Mouse (Mus musculus) lung, postnatal 36 days (tissue): ENCODE measurements around the gene Insig1.
A peak's percentile ranks its signal among the peaks of the same experiment; 100 is the strongest.

ENCODE experiments used
- DNase-seq: peaks from one replicate; pipeline ENCODE4 v3.0.0; 2022; ENCODE audit warnings: mixed read lengths

Insig1 gene

DNA sequence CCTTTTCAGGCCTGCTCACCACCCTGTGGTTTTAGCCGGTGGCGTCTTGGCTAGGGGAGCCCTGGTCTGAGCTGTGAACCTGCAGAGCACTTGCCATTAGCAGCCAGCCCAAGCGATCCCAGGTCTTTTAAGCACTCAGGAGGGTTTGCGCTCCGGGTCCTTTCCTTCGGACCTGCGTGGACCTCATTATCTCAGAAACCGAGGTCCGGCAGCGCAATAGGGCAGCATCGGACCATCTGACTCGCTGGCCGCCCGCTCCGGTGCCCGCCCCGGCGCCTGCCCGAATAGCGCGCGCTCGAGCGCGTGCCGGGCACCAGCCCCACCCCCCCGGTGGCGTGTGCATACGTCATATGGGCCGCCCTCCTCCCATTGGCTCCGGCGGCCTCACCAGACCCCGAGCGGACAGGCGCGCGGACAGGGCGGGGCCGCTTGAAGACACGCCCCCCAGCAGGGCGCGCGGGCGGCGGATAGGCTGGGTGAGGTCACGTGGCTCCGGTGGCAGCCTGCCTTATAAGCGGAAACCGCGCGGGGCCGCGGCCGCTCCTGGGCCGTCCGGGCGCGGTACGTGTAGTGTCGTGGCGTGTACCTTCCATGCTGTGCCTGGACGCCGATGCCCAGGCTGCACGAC, at the start of gene Insig1:
Gene Insig1 (plus strand): TSS at position 536 of the 628 bp plus-strand sequence.
- peak; percentile 98 for DNase-seq

- no peak for DNase-seq
Measured at GRCm38 (mm10) chr5:28023452-28023851, 47.7 kb upstream of the Insig1 start.

- DNase-seq = no peak
Measured at GRCm38 (mm10) chr5:28031577-28032236, 39.5 kb upstream of the Insig1 start.

GRCm38 (mm10) chr5:28032866-28033265, 38.3 kb upstream of the Insig1 start:
- no peak for DNase-seq

DNA sequence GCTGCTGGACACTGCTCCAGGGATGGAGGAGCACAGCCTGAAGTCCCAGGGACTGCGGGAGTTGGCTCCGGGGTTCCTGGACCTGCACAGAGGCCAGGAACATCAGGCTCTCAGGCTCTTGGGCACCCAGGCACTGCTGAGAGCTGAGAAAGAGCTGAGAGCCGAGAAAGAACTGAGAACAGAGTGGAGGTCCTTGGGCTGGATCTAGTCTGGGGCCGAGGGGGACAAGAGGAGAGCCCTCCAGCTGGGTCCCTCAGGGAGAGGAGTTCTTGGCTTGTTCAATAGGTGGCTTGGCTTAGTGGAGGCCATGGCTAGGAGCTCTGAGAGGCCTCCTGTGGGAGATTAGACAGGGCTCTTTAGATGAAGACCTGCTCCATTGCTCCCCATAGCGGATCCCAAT, 37.9 kb upstream of the Insig1 start:
- DNase-seq = no peak

GRCm38 (mm10) chr5:28033826-28034225, 37.3 kb upstream of the Insig1 start:
- no peak for DNase-seq

- DNase-seq = no peak
Measured at GRCm38 (mm10) chr5:28036011-28036410, 35.2 kb upstream of the Insig1 start.

GRCm38 (mm10) chr5:28036518-28036917, 34.6 kb upstream of the Insig1 start:
- no peak for DNase-seq

DNA sequence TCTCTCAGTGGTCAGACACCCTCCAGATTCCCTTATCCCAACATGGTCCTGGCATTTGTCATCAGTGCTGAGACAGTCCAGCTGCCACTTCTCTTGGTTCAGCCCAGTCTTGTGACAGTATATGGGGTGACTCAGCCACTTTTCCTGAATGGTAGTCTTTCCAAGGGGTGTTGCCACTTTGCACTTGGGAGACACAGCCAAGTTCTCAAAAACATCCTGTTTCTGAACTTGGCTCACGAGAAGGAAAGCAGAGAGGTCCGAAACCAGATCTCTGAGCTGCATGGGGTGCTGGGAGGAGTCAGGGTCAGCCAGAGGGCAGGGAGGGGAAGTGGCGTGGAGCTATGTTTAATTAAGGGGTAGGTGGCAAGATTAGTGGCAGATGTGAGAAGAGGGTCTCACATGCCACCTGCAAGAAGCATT, 34.0 kb upstream of the Insig1 start:
- peak; percentile 91 for DNase-seq

DNA sequence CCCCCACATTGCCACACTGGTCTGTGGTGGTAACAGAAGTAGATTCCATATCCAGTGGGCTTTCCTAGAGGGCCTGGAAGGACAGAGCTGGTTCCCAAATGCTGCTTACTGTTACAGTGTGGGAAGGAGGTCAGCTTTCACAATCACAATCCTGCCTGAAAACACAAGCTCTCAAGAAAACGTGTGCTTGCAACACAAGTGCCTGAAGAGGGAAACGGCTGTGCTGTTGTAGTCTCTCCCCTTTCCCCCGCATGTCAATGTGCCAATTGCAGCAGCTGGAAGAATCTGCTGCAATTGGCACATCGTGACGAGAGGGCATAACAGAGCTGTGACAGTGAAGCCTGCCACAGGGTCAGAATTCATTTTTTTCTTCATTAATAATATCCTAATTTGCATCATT, 33.5 kb upstream of the Insig1 start:
- peak; percentile 88 for DNase-seq

DNA sequence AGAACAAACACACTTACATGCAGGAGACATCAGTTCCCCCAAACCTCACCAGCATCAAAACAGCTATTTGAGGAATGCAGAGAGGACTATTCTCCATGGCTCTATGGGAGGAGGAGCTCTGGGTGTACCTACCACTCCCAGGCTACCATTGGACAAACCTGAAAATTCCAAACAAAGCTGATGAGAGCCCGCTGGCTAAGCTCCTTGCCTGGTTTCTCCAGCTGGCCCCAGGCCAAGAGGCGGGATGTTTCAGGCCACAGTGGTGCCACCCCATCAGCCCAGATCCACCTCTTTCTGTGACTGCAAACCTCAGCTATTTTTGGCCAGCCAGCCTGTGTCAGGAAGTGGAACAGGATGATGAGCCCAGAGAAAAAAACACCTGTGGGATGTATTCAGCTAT, 33.0 kb upstream of the Insig1 start:
- DNase-seq = peak; percentile 94

DNA sequence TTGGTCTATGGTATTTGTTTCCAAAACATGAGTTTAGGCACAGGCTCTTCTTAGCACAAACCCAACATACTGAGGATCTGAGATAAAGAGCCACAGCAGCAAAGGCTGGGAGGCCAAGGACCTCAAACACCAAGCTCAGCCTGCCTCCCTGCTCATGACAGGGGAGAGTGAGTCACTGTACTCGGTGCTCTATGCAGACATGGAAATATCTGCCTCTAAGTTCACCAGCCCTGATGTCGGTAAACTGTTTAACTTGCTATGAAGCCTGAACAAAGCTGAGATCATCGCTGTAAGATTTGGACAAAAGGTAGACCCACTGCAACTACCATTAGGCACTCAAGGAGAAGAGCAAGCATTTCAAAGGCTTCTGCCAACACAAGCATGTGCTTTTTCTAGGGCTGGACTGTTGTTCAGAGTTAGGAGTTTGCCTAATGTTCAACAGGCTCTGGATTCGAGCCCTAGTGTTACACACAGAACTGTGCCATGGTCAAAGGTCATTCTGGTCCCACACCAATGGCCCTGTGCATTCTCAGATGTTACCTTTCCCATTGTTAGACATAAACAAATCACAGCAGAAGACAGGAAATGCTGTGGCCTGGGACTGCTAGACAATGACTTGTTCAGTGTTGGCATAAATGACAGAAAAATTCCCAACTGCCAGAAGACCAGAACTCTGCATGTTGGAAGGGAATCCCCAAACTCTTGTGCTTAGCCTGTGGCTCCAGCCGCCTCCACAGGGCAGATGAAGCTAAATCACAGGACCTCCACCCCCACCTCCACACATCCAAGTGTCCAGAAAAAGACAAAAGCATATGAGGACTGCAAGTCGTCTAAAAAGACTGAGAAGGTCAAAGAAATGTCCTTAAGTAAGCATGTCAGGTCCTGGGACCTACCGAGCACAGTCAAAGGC, 31.2 kb upstream of the Insig1 start:
- DNase-seq = peak; percentile 20

GRCm38 (mm10) chr5:28040726-28041125, 30.4 kb upstream of the Insig1 start:
- peak; percentile 14 for DNase-seq

DNA sequence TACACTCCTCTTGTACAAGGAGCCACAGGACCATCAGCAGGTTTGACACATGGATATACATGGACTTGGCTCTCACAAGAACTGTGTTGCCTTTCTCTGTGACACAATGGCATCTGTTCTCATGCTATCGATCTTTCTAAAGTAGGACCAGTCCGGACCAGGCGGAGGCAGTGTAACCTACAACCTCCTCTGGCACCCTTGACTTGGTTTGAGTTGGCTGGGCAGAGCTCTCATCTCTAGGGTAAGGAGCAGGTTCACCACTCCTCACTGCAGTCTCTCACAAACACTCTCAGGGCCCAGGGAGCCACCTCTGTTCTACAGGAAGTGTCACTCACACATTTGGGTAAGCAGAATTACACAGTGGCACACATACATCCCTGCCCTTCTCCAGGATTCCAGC, 29.1 kb upstream of the Insig1 start:
- peak; percentile 9 for DNase-seq

GRCm38 (mm10) chr5:28042779-28043178, 28.4 kb upstream of the Insig1 start:
- DNase-seq = peak; percentile 33

DNA sequence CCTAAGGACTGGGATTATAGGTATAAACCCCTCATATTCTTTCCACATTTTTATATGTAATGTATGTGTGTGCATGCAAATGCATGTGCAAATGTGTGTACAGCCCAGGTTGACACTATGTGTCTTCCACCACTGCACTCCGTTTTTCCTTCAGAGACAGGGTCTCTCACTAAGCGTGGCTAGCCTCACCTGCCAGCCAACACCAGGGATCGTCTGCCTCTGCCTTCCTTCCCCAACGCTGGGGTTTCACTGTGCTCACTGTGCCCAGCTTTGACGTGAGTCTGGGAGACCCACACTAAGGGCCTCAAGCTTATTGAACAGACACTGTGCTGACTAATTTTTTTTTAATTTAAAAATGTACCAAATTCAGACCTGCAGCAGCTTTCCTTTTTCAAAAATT, 27.8 kb upstream of the Insig1 start:
- no peak for DNase-seq

- no peak for DNase-seq
Measured at GRCm38 (mm10) chr5:28046966-28047365, 24.2 kb upstream of the Insig1 start.

GRCm38 (mm10) chr5:28047961-28048360, 23.2 kb upstream of the Insig1 start:
- DNase-seq = no peak

GRCm38 (mm10) chr5:28055450-28055849, 15.7 kb upstream of the Insig1 start:
- DNase-seq = peak; percentile 76

DNA sequence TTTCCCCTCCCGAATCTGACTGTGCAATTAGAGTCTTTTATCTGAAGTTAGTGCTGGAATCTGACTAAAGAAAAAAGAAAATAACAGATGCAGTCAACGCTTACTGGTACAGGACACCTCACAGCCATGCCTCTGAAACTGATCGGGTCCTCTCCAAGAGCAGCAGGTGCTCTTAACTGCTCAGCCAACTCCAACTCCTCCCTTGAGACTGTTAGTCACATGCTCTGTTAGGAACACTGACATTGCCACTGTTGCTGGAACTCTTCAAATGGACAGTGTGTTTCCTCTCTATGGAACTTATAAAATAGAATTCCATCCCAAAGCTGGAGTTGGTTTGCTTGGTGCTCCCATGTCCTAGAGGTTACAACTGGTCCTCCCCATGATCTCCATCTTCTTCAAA, 14.3 kb upstream of the Insig1 start:
- no peak for DNase-seq

DNA sequence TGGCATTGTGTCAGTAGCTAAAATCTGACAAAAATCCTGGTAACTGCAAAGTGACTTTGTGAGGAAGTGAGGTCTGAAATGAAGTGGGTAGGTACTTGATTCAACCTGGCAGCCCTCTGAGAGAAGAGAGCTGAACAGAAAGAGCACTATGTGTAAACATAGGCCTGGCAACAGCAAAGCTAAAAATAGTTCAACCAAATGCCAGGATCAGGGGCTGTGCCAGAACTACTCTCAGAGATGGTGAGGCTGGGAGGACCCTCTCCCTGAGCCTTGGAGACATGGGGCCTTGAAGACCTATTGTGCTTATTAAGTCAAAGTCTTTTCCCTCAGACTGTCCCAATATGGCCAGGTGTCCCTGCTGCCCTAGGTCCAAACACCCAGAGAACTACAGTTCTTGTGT, 10.7 kb upstream of the Insig1 start:
- DNase-seq = peak; percentile 63

- peak; percentile 42 for DNase-seq
Measured at GRCm38 (mm10) chr5:28061011-28061410, 10.2 kb upstream of the Insig1 start.

GRCm38 (mm10) chr5:28063989-28064624, 7.1 kb upstream of the Insig1 start:
- DNase-seq = no peak
